ENCODE assay signal across 8 mouse cellular contexts in the genomic region with DNA sequence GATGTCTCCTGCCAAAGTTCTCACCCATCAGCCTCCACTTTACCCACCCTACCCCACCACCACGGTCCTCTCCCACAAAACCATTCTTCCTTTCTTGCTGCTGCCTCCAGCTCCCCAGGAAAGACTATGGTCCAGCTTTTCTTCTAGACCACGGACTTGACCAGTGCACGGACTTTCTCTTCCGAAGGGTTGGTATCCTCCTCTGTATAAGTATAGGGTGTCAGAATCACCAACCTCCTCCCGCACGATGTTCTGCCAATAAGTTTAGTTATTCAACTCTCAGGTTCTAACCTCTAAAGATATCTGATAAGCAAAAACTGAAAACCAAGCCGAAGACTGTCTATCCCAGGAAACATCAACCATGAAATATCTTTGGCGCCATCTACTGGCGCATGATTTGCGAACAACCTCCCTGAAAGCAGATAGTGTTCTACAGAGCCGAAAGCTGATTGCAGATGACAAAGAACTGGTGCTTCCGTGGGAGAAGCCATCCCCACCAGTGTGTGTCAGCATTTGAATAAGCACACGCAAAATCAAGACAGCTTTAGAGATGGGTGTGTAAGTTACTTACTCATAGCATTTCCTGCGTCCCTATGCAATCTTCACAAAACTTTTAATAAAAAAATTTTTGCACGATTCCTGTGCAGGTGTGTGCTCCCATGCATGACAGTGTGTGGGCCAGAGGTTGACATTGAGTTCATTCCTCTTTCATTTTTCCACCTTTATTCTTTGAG.
DNase-seq lines count a peak whose midpoint lies in the region; ATAC-seq lines count a peak whose summit lies in the region.

No protein-coding gene starts in this region.

- H3K27ac ChIP-seq in hindbrain, embryonic 16.5 days (ENCODE audit: low read depth, low read length), result no peak overlapping the region

- DNase-seq in R1 (ENCODE audit: low read depth, low spot score), result peak; percentile 82
- peak; percentile 92 to 94 for DNase-seq in cerebellum, postnatal 10 days
- peak; percentile 86 to 93 for DNase-seq in frontal cortex, postnatal 36 days (ENCODE audit: low spot score in 2 of 2)
- peak; percentile 72 to 89 for DNase-seq in layer of hippocampus, postnatal 25 days (ENCODE audit: extremely low spot score in 1 of 2, low spot score in 1 of 2)
- DNase-seq in right cerebral cortex, adult 2 months (ENCODE audit: low spot score in 2 of 2), result peak; percentile 94 to 95
- peak; percentile 82 for DNase-seq in urinary bladder, postnatal 25 days (ENCODE audit: low spot score)

- no peaks in the 10 kb centered on the region for H3K4me1 ChIP-seq in hindbrain, embryonic 16.5 days (ENCODE audit: control insufficient read depth, insufficient read depth, low read depth, low read length)

- H3K9ac ChIP-seq in hindbrain, embryonic 16.5 days (ENCODE audit: low read depth, low read length), result no peak overlapping the region

- H3K36me3 ChIP-seq in hindbrain, embryonic 16.5 days (ENCODE audit: control insufficient read depth, insufficient read depth, low read length), result no peaks in the 10 kb centered on the region

- no peaks in the 10 kb centered on the region for H3K27me3 ChIP-seq in hindbrain, embryonic 16.5 days (replicated peaks; ENCODE audit: control insufficient read depth, insufficient read depth, low read length)

- peak; percentile 88 for ATAC-seq in hindbrain, embryonic 16.5 days
- ATAC-seq in megakaryocyte, adult 5-6 weeks (ENCODE audit: poor library complexity, severe bottlenecking), result peak; percentile 60

- WGBS in hindbrain, embryonic 16.5 days, result 34% methylated on average over 15 of the region's 15 CpGs

- H3K9me3 ChIP-seq in hindbrain, embryonic 16.5 days (ENCODE audit: control insufficient read depth, low read length), result no peaks in the 10 kb centered on the region

- no peak overlapping the region for H3K4me3 ChIP-seq in hindbrain, embryonic 16.5 days (ENCODE audit: low read length)

- no peak overlapping the region for H3K4me2 ChIP-seq in hindbrain, embryonic 16.5 days (ENCODE audit: low read length)
